Mouse (Mus musculus) embryonic facial prominence, embryonic 15.5 days (tissue): ENCODE data around the gene Psg23. TPM values are rescaled to one million over a fixed set of nuclear protein-coding genes. Genes with fewer than 3 reads are reported as not detected.
"Not testable (repeated sequence)": the region's sequence is repeated elsewhere in the genome, so short reads cannot be mapped to it uniquely, and the experiment has no call there.

Experiments used
- ATAC-seq: fragments of 200-750 bp; cut with Nextera tagmentation; 2 replicates; pipeline ENCODE4 v1.8.0; 2017; ENCODE audit warnings: low read depth, moderate TSS enrichment; ENCODE audit not compliant: insufficient number of reproducible peaks, low FRiP score, low TSS enrichment
- H3K27ac ChIP-seq: fragments of 300-500 bp; sonication (generic); replicated peaks from 2 replicates; pipeline ENCODE4 v1.5.1; 2015; ENCODE audit warnings: mild to moderate bottlenecking, inconsistent platforms
- H3K27me3 ChIP-seq: fragments of 300-500 bp; sonication (generic); 2 replicates; pipeline ENCODE4 v1.6.1; 2015; ENCODE audit warnings: inconsistent platforms
- H3K36me3 ChIP-seq: fragments of 300-500 bp; sonication (generic); 2 replicates; pipeline ENCODE4 v1.6.1; 2015; ENCODE audit warnings: mild to moderate bottlenecking, inconsistent platforms
- H3K4me1 ChIP-seq: fragments of 300-500 bp; sonication (generic); 2 replicates; pipeline ENCODE4 v1.6.1; 2015; ENCODE audit warnings: inconsistent platforms
- H3K4me2 ChIP-seq: fragments of 300-500 bp; sonication (generic); replicated peaks from 2 replicates; pipeline ENCODE4 v1.6.1; 2015; ENCODE audit warnings: mild to moderate bottlenecking, inconsistent platforms
- H3K4me3 ChIP-seq: fragments of 300-500 bp; sonication (generic); replicated peaks from 2 replicates; pipeline ENCODE4 v1.5.1; 2015; ENCODE audit warnings: mild to moderate bottlenecking, inconsistent platforms
- H3K9ac ChIP-seq: fragments of 300-500 bp; sonication (generic); 2 replicates; pipeline ENCODE4 v1.6.1; 2015; ENCODE audit warnings: inconsistent platforms
- H3K9me3 ChIP-seq: fragments of 300-500 bp; sonication (generic); replicated peaks from 2 replicates; pipeline ENCODE4 v1.6.1; 2016; ENCODE audit warnings: inconsistent platforms
- WGBS: fragments of 180-500 bp; shearing (Covaris S2); methylation state at CpG from one replicate; pipeline ENCODE4 v1.1.7; 2015; 5-methylcytosine and 5-hydroxymethylcytosine counted together
- polyA plus RNA-seq: library from polyadenylated mRNA; unstranded; fragments of >200 nt; fragmentation: Nextera tagmentation; extraction: Ambion mirVana; gene quantifications from 2 replicates; pipeline ENCODE4 v1.2.1, GENCODE M21; 2015

The Psg23 gene
- polyA plus RNA-seq: not detected in 2 replicates

DNA sequence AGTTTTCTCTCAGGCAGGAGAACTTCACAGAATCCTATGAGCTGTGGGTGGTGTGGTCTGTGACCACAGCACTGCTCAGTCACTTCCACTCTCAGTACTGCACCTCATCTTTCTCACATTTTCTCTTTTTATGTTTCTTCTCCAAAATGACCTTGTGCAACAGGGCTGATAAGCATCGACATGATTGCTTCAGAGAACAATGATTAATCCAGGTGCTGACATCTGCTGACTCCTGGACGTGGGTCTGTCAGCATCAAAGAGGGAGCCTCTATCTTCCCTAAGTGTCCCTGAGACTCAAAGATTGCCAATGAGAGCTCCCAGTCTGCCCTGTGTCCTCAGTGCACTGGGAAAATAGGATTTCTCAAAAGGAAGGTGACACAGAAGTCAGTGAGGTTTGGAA, at the start of gene Psg23:
Gene Psg23 (minus strand): TSS at position 101 of the 400 bp plus-strand sequence.
- not testable (repeated sequence) for ATAC-seq, H3K27ac ChIP-seq, H3K4me3 ChIP-seq, H3K4me2 ChIP-seq, H3K27me3 ChIP-seq, H3K4me1 ChIP-seq, H3K9ac ChIP-seq, H3K36me3 ChIP-seq, H3K9me3 ChIP-seq
- 55% methylated on average over 2 of the region's 2 CpGs for WGBS

DNA sequence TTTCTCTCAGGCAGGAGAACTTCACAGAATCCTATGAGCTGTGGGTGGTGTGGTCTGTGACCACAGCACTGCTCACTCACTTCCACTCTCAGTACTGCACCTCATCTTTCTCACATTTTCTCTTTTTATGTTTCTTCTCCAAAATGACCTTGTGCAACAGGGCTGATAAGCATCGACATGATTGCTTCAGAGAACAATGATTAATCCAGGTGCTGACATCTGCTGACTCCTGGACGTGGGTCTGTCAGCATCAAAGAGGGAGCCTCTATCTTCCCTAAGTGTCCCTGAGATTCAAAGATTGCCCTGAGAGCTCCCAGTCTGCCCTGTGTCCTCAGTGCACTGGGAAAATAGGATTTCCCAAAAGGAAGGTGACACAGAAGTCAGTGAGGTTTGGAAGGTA, 40.3 kb upstream of the Psg23 start, which contains the start of gene Psg21:
Gene Psg21 (minus strand): TSS at position 101 of the 400 bp plus-strand sequence.
- not testable (repeated sequence) for H3K4me3 ChIP-seq, H3K27me3 ChIP-seq, H3K9me3 ChIP-seq, H3K4me2 ChIP-seq, H3K9ac ChIP-seq, ATAC-seq, H3K4me1 ChIP-seq, H3K27ac ChIP-seq, H3K36me3 ChIP-seq
- WGBS: 45% methylated on average over 2 of the region's 2 CpGs

DNA sequence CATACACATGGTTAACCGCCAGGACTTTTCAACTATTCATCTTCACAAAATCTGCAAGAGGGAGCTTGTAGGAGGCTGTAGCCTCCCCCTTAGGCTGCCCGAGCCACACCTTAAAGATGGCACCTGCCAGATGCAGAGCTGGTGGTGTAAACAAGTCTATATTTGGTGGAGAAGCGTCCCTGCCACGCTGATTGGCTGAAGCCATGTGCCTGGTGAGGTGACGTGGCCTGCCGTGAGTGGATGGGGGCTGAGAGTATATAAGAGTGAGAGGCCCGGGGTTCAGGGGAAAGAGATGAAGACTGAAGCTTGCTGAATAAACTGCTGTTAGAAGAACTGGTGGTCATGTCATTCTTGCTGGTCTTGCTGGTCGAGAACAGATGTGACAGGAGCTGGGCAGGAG, 10.6 kb upstream of the Psg23 start:
- H3K27ac ChIP-seq, H3K4me2 ChIP-seq, H3K27me3 ChIP-seq, H3K9ac ChIP-seq, H3K36me3 ChIP-seq, H3K4me1 ChIP-seq, H3K9me3 ChIP-seq, ATAC-seq, H3K4me3 ChIP-seq: not testable (repeated sequence)
- 77% methylated on average over 8 of the region's 8 CpGs for WGBS

DNA sequence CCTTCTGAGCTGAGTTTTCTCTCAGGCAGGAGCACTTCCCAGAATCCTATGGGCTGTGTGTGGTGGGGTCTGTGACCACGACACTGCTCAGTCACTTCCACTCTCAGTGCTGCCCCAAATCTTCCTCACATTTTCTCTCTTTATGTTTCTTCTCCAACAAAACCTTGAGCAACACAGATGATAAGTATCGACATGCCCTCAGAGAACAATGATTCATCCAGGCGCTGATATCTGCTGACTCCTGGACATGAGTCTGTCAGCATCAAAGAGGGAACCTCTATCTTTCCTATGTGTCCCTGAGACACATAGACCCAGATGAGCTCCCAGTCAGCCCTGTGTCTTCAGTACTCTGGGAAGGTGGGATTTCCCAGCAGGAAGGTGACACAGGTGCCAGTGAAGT, 49.1 kb downstream of the Psg23 start, which contains the start of gene Psg27:
Gene Psg27 (minus strand): TSS at position 101 of the 400 bp plus-strand sequence.
- H3K36me3 ChIP-seq: no peaks in the 10 kb centered on the region
- 86% methylated on average over 3 of the region's 3 CpGs for WGBS
- H3K27ac ChIP-seq: no peak within 1 kb of the TSS
- no peak for ATAC-seq
- no peaks in the 10 kb centered on the region; the same call in 1 of the 2 replicates for H3K9me3 ChIP-seq
- H3K4me3 ChIP-seq: no peak within 1 kb of the TSS
- no peak within 1 kb of the TSS for H3K4me2 ChIP-seq
- no peaks in the 10 kb centered on the region for H3K27me3 ChIP-seq
- H3K9ac ChIP-seq: no peak within 1 kb of the TSS
- no peaks in the 10 kb centered on the region for H3K4me1 ChIP-seq

DNA sequence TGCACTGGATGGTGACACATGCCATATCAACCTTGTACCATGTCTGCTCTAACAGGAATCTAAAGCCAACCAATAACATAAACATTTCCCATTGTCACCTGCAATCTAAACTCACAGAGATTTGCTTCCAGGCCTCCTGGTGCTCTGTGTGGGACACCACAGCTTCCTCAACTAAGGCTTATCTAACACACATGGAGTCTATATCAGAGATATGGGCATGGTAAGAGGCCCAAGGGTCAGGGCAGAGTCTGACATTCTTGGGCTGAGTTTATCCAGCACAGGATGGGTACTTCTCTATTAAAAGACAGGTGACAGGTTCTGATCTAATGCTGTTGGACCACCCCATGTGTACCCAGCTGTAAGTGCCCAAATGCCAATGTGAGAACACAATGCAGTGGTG, 56.5 kb downstream of the Psg23 start:
- Histone ChIP-seq H3K4me3 (no peak overlapping the region), H3K36me3 (no peaks in the 10 kb centered on the region), H3K9ac (no peak overlapping the region), H3K27me3 (no peaks in the 10 kb centered on the region), H3K27ac (no peak overlapping the region), H3K4me2 (no peak overlapping the region), H3K4me1 (no peaks in the 10 kb centered on the region), H3K9me3 (no peaks in the 10 kb centered on the region)
- ATAC-seq: no peak

Other genes with a start within 250 kb of the Psg23 start
- not detected in 2 replicates for gene Psg28, start 184.5 kb downstream of the Psg23 start, polyA plus RNA-seq
- not detected in 2 replicates for gene Psg26, start 132.3 kb downstream of the Psg23 start, polyA plus RNA-seq
- gene Psg25, start 84.2 kb downstream of the Psg23 start, polyA plus RNA-seq: not detected in 2 replicates
- gene Psg27, start 49.2 kb downstream of the Psg23 start, polyA plus RNA-seq: not detected in 2 replicates
- gene Psg21, start 40.2 kb upstream of the Psg23 start, polyA plus RNA-seq: not detected in 2 replicates
- 0.11 TPM in 1 of 2 replicates, not detected in the other for gene Psg20, start 69.7 kb upstream of the Psg23 start, polyA plus RNA-seq
- not detected in 2 replicates for gene Psg22, start 101.6 kb upstream of the Psg23 start, polyA plus RNA-seq
- not detected in 2 replicates for gene Psg19, start 182.0 kb upstream of the Psg23 start, polyA plus RNA-seq
- not detected in 2 replicates for gene Psg17, start 205.1 kb upstream of the Psg23 start, polyA plus RNA-seq
- 1.0 and 1.1 TPM in 2 replicates for gene Mill2, start 223.5 kb upstream of the Psg23 start, polyA plus RNA-seq